Mouse (Mus musculus) intestine, postnatal 0 days (tissue): ENCODE results near the gene Tmem266. TPM values are rescaled to one million over a fixed set of nuclear protein-coding genes. Genes with fewer than 3 reads are reported as not detected.
A peak's percentile ranks its signal among the peaks of the same experiment; 100 is the strongest.

Experiments used
- ATAC-seq: fragments of 200-750 bp; cut with Nextera tagmentation; 2 replicates; pipeline ENCODE4 v1.8.0; 2017; ENCODE audit warnings: mild to moderate bottlenecking, moderate TSS enrichment, moderate library complexity
- H3K27ac ChIP-seq: fragments of 300-500 bp; sonication (generic); 2 replicates; pipeline ENCODE4 v1.5.1; 2014; ENCODE audit warnings: mild to moderate bottlenecking, low read depth, low read length, moderate library complexity
- H3K27me3 ChIP-seq: fragments of 300-500 bp; sonication (generic); replicated peaks from 2 replicates; pipeline ENCODE4 v1.6.1; 2014; ENCODE audit warnings: low read length, mixed read lengths; ENCODE audit not compliant: control insufficient read depth, insufficient read depth
- H3K36me3 ChIP-seq: fragments of 300-500 bp; sonication (generic); 2 replicates; pipeline ENCODE4 v1.6.1; 2014; ENCODE audit warnings: mild to moderate bottlenecking, moderate library complexity; ENCODE audit not compliant: control insufficient read depth, insufficient read depth
- H3K4me1 ChIP-seq: fragments of 300-500 bp; sonication (generic); replicated peaks from 2 replicates; pipeline ENCODE4 v1.6.1; 2014; ENCODE audit warnings: antibody characterized with exemption, low read length, mixed read lengths; ENCODE audit not compliant: control insufficient read depth, insufficient read depth
- H3K4me2 ChIP-seq: fragments of 300-500 bp; sonication (generic); replicated peaks from 2 replicates; pipeline ENCODE4 v1.6.1; 2014; ENCODE audit warnings: low read depth, mild to moderate bottlenecking, moderate library complexity
- H3K4me3 ChIP-seq: fragments of 300-500 bp; sonication (generic); 2 replicates; pipeline ENCODE4 v1.5.1; 2014; ENCODE audit warnings: low read depth, low read length
- H3K9ac ChIP-seq: fragments of 300-500 bp; sonication (generic); 2 replicates; pipeline ENCODE4 v1.6.1; 2014; ENCODE audit warnings: mild to moderate bottlenecking, low read depth, low read length
- H3K9me3 ChIP-seq: fragments of 300-500 bp; sonication (generic); 2 replicates; pipeline ENCODE4 v1.6.1; 2016; ENCODE audit warnings: mixed run types; ENCODE audit not compliant: control insufficient read depth
- CTCF ChIP-seq: sonication (generic); IDR thresholded peaks from 2 replicates; pipeline ENCODE4 v1.5.1; 2016; ENCODE audit warnings: low read depth, mild to moderate bottlenecking, control low read depth, antibody characterized with exemption, moderate library complexity
- WGBS: fragments of 180-500 bp; shearing (Covaris S2); extraction: QIAGEN DNeasy Blood & Tissue Kit; methylation state at CpG from one replicate; pipeline ENCODE4 v1.1.7; 2014; 5-methylcytosine and 5-hydroxymethylcytosine counted together
- polyA plus RNA-seq: library from polyadenylated mRNA; unstranded; fragments of >200 nt; fragmentation: Nextera tagmentation; extraction: Ambion mirVana; gene quantifications from 2 replicates; pipeline ENCODE4 v1.2.1, GENCODE M21; 2015

The Tmem266 gene
- polyA plus RNA-seq, 1 experiment from 2014 or later, result 0.21 TPM

- no peak for TF ChIP-seq CTCF
- no peaks in the 10 kb centered on the region for H3K36me3 ChIP-seq
- no peak for ATAC-seq
- H3K4me1 ChIP-seq, result no peaks in the 10 kb centered on the region
- H3K4me3 ChIP-seq, result no peak overlapping the region
- no peak overlapping the region for H3K4me2 ChIP-seq
- H3K27me3 ChIP-seq, result no peaks in the 10 kb centered on the region
- no peak overlapping the region for H3K9ac ChIP-seq
- no peaks in the 10 kb centered on the region for H3K9me3 ChIP-seq
- WGBS, result 78% methylated on average over 4 of the region's 4 CpGs
- no peak overlapping the region for H3K27ac ChIP-seq
Observed at GRCm38 (mm10) chr9:55404256-55404655, 77.5 kb downstream of the Tmem266 start.

GRCm38 (mm10) chr9:55404976-55405702, 78.4 kb downstream of the Tmem266 start:
- Histone ChIP-seq H3K27me3 (no peaks in the 10 kb centered on the region), H3K36me3 (no peaks in the 10 kb centered on the region), H3K4me1 (no peaks in the 10 kb centered on the region), H3K9me3 (no peaks in the 10 kb centered on the region), H3K9ac (no peak overlapping the region), H3K4me3 (no peak overlapping the region), H3K27ac (no peak overlapping the region), H3K4me2 (no peak overlapping the region)
- TF ChIP-seq CTCF, result no peak
- WGBS, result 67% methylated on average over 6 of the region's 6 CpGs
- ATAC-seq, result no peak

- H3K4me1 ChIP-seq, result 0 out of 2 replicates have a peak, but pooled peaks cover 4% of the 10 kb centered on the region
- no peak overlapping the region for H3K4me3 ChIP-seq
- WGBS, result 74% methylated on average over 2 of the region's 2 CpGs
- no peak overlapping the region for H3K27ac ChIP-seq
- TF ChIP-seq CTCF, result no peak
- no peak for ATAC-seq
- no peaks in the 10 kb centered on the region for H3K36me3 ChIP-seq
- H3K9ac ChIP-seq, result no peak overlapping the region
- H3K9me3 ChIP-seq, result no peaks in the 10 kb centered on the region
- H3K4me2 ChIP-seq, result no peak overlapping the region
- no peaks in the 10 kb centered on the region for H3K27me3 ChIP-seq
Observed at GRCm38 (mm10) chr9:55406773-55407172, 80.1 kb downstream of the Tmem266 start.

- no peak for TF ChIP-seq CTCF
Observed at GRCm38 (mm10) chr9:55408851-55409250, 82.1 kb downstream of the Tmem266 start.

GRCm38 (mm10) chr9:55409833-55410232, 83.1 kb downstream of the Tmem266 start:
- H3K9me3 ChIP-seq, result no peaks in the 10 kb centered on the region
- no peak for ATAC-seq
- peak; percentile 63 for TF ChIP-seq CTCF
- no peak overlapping the region for H3K4me3 ChIP-seq
- WGBS, result 52% methylated on average over 3 of the region's 3 CpGs
- H3K27me3 ChIP-seq, result no peaks in the 10 kb centered on the region
- H3K36me3 ChIP-seq, result no peaks in the 10 kb centered on the region
- no peak overlapping the region for H3K27ac ChIP-seq
- H3K4me1 ChIP-seq, result 0 out of 2 replicates have a peak, but pooled peaks cover 4% of the 10 kb centered on the region
- no peak overlapping the region for H3K4me2 ChIP-seq
- no peak overlapping the region for H3K9ac ChIP-seq

More at GRCm38 (mm10) chr9:55408851-55409250, 82.1 kb downstream of the Tmem266 start:
- Histone ChIP-seq H3K36me3 (no peaks in the 10 kb centered on the region), H3K9me3 (no peaks in the 10 kb centered on the region), H3K27ac (no peak overlapping the region), H3K4me1 (0 out of 2 replicates have a peak, but pooled peaks cover 4% of the 10 kb centered on the region), H3K9ac (no peak overlapping the region), H3K4me2 (no peak overlapping the region), H3K27me3 (no peaks in the 10 kb centered on the region), H3K4me3 (no peak overlapping the region)
- 37% methylated on average over 4 of the region's 4 CpGs for WGBS
- no peak for ATAC-seq

- Histone ChIP-seq H3K27ac (no peak overlapping the region), H3K4me1 (0 out of 2 replicates have a peak, but pooled peaks cover 4% of the 10 kb centered on the region), H3K4me2 (peak overlapping the region; percentile 30; the same call in 1 of the 2 replicates), H3K27me3 (no peaks in the 10 kb centered on the region), H3K4me3 (no peak overlapping the region), H3K36me3 (no peaks in the 10 kb centered on the region), H3K9me3 (no peaks in the 10 kb centered on the region), H3K9ac (no peak overlapping the region)
- TF ChIP-seq CTCF, result no peak
- 24% methylated on average over 6 of the region's 6 CpGs for WGBS
- peak; percentile 37; the same call in 1 of the 2 replicates for ATAC-seq
Observed at GRCm38 (mm10) chr9:55410430-55410829, 83.7 kb downstream of the Tmem266 start.
